Mouse (Mus musculus) left cerebral cortex, adult 9 months (tissue): Measurements from ENCODE around the gene Iqsec1.
A peak's percentile ranks its signal among the peaks of the same experiment; 100 is the strongest.

Experiments
- DNase-seq, 2 experiments: peaks; one replicate each; pipeline ENCODE4 v3.0.0; 2022; ENCODE audit warnings: low spot score in 2 of 2

Iqsec1 gene

DNA sequence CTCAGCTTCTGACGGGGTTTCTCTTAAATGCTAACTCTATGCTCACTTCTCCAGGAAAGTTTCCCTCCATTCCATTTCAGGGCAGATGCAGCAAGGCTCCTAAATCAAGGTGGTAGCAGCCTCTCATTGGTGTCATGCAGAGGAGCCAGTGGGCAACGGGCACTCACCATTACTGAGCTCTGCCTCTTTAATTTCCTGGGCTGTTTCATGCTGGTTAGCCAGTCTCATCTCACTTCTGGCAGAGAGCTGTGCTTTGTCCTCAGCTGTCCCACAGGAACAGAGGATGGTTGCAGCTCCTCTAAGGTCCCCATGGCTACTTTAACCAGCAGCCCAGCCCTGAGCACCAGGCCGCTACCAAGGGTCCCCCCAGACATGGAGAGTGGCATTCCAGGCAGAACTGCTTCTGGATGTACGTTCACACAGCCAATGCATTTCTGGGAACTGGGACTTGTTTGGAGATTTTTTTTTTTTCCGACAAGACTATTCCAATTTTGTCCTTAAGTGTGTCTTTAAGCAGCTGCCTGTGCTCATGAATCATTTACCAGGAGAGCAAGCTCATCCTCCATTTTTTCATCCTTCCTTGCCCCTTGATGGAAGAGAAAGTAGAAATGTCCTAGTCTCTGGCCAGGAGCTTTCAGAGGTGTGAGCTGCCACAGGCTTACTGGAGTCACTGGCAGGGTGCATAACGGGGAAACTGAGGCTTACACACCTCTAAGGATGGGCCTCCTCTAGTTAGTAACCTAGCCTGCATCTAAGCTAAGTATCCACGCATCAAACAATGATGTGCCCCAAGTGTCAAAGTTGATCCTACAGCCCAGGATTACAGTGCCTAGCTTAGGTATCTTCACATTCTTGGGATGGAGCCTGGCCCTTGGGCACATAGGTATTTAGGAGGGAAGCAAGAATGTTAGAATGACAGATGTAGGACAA, 98.9 kb downstream of the Iqsec1 start:
- no peak for DNase-seq

DNA sequence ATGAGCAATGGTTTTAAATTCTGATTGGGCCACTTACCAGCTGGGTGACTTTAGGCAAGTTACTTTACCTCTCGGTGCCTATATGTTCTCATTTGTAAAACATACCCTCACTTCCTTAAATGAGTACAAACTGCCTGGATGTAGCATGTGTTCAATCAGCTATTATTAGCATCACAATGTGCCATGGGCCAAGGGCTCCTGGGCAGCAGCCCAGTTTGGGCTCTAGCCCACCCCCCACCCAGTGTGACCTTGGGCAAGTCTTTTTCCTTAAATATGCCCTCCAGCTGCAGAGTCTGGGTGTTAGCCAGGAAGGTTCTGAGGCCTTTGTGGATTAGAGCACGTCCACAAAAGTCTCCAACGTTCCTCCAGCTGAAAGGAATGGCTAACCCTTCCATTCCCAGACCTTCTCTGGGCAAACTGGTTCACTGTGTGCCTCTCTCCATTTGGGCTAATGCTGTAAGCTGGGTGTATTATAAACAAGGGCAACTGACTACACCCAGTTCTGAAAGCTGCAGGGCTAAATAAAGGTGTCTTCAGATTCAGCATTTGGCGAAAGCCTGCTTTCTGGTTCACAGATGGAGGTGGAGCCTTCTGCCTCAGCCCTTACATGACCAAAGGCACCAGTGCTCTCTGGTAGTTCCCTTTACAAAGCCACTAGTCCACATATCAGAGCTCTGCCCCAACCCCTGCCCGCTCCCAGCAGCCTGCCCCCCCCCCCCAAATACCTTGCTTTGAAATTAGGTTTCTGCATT, 101.3 kb downstream of the Iqsec1 start:
- peak in 1 of 2 experiments; percentile 20 for DNase-seq

DNA sequence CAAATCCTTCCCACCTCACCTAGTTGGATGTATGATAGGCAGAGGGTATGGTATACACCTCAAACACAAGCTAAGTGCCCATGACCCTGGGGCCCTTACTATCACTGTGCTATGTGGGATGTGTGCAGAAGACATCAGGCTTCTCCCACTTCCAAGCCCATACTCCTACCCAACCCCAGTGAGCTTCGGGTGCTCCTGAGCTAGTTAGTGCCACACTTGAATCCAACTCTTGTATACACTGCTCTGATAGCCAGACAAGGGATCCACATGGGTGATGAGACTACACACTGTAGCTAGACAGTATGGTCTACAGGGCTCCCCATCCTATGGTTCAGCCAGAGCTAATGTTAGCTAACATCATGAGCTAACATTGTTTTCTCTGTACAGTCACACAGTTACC, 102.9 kb downstream of the Iqsec1 start:
- no peak for DNase-seq

DNA sequence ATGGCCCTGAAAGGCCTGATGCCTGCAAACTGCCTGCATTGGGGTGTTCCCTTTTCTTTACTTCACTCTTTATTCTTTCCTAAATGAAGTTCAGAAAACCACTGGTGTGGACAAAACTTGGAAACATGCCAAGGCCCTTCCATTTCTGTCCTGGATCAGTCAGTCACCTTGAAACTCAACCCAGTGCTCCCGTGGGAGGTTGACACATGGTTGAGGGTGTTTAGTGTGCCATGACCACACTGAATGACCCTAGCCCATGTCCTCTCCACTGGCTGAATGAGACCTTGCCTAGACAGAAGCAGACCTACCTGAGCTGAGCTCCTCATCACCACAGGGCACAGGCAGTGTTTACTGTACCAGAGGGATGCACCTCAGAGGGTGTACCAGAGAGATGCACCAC, 103.9 kb downstream of the Iqsec1 start:
- DNase-seq: no peak

DNA sequence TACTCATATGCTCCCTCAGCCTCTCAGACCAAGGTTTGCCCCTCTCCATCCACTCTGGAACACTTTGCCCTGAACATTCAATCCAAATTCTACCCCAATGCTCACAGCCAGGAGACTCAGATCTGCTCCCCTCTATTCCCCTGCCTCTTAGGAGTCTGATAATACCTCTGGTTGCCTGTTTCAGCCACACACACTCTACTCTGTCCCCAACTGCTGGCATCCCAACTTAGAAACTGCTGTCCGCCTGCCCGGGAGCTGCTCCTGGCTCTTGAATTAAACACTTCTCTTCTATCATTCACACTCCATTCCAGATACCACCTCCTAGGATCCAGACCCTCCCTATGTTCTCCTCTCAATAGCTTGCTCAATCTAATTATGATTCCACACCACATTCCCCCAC, 107.5 kb downstream of the Iqsec1 start:
- DNase-seq: no peak

DNA sequence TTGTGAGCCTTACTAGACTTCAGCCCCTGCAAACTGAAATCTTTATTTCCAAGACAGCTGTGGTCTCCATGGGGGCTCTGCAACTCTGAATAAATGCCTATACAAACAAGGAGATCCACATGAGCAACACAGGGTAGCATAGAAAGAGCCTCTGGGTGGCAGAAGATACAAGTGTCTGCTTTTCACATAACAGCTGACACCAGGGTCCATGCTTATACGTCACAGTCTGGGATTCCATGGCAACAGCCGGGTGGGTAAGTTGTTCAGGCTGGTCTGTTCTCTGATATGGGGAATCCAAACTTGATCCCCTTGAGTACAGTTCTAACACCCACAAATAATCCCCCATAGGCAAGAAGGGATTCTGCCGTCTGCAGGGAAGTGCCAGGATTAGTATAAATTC, 108.1 kb downstream of the Iqsec1 start:
- no peak for DNase-seq

DNA sequence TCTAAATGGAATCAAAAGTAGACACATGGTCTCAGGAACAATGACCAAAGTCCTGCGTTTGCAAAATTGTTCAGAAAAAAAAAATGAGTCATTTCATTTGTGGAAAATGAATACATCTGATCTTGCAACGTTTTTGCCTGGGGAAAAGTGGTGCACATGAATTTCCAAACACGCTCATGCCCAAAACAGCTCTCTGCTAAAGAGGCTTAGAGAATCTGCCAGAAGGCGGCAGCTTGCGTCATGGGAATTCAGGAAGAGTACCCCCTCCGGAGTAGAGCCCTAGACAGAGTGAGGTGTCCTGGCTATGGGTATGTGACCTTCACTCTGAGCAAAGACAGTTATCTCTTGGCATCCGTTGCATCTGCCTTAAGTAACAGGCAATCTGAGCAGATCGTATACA, 116.9 kb downstream of the Iqsec1 start:
- DNase-seq: peak in 1 of 2 experiments; percentile 66

DNA sequence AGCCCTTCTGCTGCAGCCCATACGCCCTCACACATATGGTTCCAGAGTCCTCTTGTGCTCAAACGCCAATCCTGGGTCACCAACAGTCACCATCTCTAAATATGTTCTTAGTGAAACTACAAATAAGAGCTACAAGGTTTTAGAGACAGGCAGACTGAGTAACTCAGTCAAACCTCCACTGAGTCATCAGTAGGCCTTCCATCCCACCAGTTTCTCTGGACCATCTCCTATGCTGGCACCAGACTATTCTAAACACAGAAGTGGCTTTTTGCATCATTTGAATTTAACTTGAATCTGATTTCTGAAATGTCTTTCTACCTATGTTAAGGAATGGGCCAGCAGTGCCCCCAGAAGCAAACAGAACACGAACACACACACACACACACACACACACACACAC, 120.5 kb downstream of the Iqsec1 start:
- DNase-seq: no peak

DNA sequence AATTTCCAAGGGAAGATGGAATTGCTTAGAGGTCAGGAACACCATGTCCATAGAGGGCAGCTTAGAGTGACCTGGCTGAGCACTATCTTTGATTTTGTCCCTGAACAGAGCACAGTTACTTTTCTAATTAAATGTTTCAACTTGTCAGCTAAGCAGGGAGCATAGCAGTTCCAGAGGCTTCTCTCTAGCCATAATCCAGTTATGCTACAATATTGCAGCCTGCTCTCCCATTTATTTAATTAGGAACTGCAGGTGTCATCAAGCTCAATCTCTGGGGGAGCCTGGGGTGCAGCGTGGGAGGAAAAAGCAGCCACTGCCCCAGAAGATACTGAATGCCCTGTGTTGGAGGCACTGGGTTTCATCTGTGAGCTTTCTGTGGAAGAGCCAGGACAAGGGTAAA, 127.1 kb downstream of the Iqsec1 start:
- DNase-seq: no peak

DNA sequence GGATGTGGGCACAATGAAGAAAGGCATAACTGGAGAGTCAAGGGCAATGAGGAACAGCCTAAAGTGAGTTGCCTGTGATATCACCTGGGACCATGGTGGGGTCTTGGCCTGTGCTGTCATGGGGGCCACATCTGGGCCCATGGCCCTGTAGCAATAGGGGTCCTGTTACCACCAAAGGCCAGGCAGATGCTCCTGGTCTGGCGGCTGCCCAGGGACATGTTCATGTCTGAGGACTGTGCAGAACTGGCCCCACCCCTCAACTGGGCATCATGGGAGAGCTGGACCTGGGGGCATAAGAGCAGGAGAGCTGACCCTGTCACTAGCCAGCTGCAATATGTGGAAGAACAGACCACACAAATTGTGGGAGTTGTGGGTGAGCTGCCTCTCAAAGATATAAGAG, 130.6 kb downstream of the Iqsec1 start:
- DNase-seq: no peak

DNA sequence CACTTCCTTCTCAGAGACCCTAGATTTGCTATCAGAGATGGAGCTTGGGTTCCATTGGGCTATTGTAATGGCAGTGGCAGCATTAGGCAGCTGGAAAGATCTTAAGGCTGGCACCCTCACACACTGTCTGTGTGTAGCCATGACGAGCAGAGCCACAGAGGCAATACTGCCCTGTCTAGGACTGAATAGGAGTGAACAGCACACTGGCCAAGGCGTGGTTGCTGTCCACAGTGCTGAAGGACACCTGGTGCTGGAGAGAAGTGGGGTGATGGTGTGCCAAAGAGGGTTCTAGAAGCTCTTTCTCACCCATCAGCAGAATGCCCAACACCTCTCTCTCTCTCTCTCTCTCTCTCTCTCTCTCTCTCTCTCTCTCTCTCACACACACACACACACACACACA, 136.1 kb downstream of the Iqsec1 start:
- DNase-seq: no peak

DNA sequence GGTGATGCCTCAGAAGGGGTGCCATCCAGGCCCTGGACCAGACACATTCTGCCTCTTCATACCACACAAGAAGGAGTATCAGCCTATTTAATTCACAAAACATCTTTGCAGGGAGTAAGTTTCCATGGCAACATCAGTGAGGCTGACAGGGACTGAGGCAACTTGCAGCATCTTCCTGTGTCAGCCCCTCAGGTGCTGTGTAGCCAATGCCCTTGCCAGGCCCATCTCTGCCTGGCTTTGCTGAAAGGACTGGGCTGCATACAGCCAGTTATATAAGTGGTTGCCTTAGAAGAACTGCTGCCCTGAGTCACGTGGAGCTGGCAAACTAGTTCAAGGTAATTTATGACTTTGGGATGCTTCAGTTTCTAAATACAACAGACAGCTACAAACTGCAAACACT, 140.4 kb downstream of the Iqsec1 start:
- DNase-seq: peak; percentile 24 to 32

DNA sequence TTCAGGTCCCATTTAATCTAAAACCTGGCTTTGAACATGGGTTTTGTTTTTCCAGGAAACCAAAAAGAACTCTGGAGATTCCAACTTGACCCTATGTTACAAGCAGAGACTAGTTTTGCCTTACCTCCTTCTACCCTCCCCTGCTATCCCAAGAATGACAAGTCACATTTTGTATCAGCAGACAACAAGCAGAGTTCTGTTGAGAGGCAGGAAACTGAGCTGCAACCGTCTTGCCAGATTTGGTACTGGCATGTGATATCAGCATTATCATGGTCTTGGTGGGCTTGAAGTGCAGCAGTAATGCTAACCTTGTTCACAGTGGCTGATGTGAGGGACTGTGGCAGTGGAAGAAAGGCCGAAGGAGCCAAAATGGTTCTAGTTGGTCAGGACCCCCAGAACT, 141.0 kb downstream of the Iqsec1 start:
- no peak for DNase-seq

DNA sequence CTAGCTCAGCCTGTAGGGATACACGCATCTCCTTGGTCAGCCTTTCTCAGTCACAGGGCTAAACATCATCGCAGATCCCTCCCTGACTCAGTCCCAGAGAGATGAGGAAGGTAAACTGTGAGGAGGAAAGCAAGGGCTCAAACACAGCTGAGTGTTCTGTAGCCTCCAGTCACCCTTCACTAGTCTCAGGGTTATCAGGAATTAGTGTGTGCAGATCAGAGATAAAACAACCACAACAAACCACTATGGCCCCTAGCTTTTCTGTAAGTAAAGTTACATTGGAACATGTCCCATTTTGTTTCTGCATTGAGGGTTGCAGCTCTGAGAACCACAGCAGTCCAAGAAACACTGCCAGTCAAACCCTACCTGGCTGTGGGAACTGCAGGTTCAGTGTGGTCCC, 148.5 kb downstream of the Iqsec1 start:
- no peak for DNase-seq

DNA sequence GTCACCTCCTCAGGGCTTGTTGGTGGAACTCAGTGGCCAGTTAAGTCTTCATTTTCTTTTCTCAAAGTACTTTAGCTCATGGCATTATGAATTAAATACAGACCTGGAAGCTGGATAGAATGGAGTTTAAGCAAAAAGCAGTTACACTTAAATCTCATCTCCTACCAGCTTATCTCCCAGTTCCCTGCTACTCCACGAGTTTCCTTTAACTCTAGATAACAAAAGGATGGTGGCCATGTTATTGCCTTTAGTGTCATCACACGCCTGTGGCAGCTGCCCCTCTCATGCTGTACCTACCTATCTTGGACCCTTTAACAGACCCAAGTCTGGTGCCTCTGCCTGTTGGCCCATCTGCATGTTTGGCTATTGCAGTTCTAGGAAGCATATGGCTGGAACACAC, 151.7 kb downstream of the Iqsec1 start:
- no peak for DNase-seq

DNA sequence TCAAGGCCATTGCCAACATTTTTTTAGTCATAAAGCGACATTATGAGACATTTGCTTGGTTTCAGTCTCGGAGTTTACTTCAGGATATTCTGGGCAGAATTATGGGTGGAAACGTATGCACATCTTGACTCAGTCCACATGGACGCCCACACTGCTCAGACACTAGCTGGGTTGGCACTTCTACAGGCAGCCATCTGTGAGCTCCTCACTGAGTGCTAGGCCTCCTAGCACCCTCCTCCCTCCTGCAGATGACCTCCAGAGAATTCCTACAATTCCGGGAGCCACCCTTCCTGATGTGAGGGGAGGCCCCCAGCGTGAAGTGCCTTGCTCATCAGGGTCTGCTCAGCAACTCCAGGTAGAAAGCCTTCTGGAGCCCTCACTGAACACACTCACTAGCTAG, 158.9 kb downstream of the Iqsec1 start:
- peak in 1 of 2 experiments; percentile 90 for DNase-seq

DNA sequence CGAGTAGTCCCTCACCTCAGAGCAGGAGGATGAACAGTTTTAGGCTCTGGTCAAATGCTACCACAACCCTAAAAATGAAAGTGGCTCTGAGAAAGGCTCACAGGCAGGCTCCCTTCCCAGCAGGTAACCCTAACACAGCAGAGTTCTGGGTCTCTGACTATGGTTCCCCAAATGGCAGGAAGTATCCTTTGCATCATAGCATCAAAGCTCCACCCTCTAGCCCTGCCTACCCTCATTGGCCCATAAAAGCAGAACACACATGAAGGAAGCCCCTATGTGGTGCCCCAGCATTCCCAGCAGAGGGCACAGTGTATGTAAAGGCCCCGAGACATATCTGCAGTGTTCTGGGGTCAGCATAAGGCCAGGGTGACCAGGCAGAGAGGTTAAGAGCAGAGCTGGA, 163.4 kb downstream of the Iqsec1 start:
- no peak for DNase-seq

DNA sequence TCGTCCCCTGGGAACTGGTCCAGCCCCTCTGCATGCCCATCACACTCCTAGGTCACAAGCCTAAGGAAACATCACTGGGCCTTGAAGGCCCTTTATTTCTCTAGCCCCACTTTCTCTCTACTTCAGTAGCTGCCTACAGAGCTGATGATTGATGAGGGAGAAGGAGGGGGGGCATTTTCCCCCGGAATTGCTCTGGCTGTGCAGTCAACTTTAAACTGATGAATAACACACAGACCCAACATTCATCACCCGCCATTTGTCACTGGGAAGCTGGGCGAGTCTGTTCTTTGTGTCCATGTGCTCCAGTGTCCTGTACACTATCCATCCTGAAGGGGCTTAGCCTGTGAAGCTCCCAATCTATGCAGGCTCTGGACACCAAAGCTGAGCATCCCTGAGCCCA, 165.2 kb downstream of the Iqsec1 start:
- no peak for DNase-seq

DNA sequence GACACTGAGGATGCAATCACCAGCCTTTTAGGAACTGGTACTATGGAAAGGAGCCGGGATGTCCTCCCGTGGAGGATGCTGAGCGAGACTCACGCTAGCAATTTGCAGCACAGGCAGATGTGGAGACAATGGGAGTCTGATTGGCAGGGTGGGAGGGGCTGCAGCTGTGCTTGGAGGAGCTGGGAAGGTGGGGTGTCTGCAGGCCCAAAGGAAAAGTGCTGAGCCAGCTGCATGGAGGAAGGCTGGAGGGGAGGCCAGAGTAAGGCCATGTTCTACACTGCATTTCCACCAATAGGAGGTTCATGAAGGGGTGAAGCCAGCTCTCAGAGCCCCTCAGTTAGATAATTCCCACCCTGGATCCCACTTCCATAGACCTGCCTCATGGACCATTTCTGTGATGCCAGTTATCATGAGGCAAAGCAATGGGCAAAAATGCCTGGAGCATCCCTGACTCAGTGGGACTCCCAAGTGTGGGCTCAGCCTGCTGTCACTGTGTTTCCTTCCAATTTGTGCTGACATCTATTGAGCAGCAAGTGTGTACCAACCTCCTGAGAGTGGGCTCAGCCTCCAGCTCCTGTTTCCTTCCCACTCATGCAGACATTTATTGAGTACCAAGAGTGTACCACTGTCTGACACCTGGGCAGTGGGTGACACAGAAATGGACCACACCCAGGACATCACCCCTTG, 166.4 kb downstream of the Iqsec1 start:
- DNase-seq: peak in 1 of 2 experiments; percentile 37

DNA sequence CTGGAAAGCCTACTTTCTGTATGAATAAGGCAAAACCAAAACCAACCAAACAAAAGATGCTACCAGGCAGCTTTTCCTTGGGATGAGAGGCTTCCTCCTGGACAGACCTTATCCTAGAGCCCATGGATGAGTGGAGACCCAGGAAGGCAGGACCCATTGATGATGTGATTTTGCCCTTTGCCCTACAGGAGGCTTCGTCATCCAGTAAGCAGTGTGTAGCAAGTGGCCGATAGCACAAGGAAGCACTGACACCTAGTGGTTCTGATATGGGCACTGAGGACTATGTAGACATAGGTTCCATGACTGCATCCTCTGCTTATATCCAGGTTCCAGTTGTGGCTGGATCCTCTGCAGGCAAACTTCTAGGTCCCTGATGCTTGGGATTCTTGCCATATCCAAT, 168.6 kb downstream of the Iqsec1 start:
- no peak for DNase-seq

DNA sequence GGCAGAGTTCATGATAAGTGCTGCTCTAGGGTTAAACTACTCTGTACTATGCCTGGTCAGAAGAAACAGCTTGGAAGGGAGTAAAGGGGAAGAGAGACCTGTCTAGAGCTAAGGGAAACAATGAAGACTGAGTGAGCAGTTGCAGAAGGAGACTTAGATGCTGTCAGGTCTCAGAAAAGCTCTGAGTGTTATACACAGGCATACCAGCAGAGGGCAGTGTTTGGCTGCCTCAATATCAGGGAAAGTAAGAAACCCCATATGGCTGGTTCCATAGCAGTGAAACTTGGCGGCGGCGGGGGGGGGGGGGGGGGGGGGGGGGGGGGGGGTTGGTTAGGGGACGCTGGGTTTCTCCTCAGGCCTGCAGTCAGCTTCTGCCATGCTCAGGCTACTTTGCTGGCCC, 169.5 kb downstream of the Iqsec1 start:
- peak in 1 of 2 experiments; percentile 81 for DNase-seq

DNA sequence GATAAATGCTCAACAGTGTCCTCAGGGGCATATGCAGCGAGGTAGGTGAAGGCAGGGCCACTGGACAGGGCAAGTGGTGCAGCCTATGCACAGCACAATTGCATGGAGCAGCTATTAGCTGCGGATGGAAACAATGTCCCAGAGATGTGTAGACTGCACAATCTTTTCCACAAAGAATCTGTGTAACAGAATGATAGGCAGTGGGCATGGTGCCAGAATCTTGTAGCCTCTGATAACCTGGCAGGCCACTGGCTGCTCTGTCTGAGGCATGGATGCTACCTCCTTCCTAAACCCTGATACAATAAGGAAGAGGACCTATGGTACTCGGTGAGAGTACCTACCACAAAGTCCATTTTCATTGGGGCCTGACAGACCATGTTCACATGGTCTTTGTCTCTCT, 171.9 kb downstream of the Iqsec1 start:
- no peak for DNase-seq
